Mouse (Mus musculus) cerebellum, postnatal 4 days (tissue): ENCODE results near the gene Hsd3b2.
"Not testable (repeated sequence)": the region's sequence is repeated elsewhere in the genome, so short reads cannot be mapped to it uniquely, and the experiment has no call there.

Experiments used
- DNase-seq, 2 experiments: peaks; one replicate each; pipeline ENCODE4 v3.0.0; 2022; ENCODE audit warnings: low spot score in 2 of 2, mixed read lengths in 1 of 2

Gene Hsd3b2

GRCm38 (mm10) chr3:98724376-98724775 lies at the start of gene Hsd3b2:
Gene Hsd3b2 (minus strand): TSS chr3:98724543.
- no peak for DNase-seq

DNA sequence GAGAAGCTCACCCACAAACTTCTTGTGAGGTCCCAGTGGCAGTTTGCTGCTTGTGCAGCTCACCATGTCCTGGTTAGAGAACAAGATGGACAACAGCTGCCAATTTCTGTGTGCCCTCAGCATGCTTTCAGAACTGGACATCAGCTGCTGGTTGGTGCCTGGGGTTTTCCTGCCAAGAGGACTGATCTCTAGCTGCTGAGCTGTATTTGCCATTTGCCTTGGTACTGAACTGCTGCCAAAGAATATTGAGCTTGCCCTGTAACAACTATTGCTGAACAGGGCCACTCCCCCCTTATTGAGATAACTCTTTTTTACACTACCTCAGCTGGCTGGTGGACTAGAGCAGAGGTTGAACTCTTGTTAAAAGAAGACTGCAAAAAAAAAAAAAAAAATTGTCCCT lies 39.8 kb upstream of the Hsd3b2 start:
- DNase-seq: no peak

GRCm38 (mm10) chr3:98756836-98757235 lies 32.5 kb upstream of the Hsd3b2 start:
- no peak for DNase-seq

DNA sequence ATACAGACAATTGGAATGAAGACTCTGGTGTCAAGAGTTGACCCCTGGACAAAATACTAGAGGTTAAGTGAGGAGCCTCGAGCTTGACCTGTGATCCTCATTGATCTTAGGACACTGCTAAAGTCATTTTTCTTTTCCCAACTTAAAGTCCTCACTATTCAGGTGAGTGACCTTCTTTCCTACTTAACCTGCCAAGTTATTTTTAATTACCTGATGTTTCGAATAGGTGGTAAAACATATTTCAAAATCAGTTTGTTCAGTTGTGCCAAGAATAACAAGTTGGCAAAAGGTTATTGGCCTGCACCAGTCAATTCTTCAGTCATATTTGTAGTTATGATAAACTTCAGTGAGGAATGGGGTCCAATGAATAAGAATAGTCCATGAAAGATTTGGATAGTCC lies 27.8 kb upstream of the Hsd3b2 start:
- DNase-seq: no peak

- DNase-seq: not testable (repeated sequence)
Observed at GRCm38 (mm10) chr3:98741043-98741442, 16.7 kb upstream of the Hsd3b2 start.

- DNase-seq: no peak
Observed at GRCm38 (mm10) chr3:98734340-98734739, 10.0 kb upstream of the Hsd3b2 start.

GRCm38 (mm10) chr3:98733724-98734123 lies 9.4 kb upstream of the Hsd3b2 start:
- no peak for DNase-seq

GRCm38 (mm10) chr3:98726281-98726680 lies 1.9 kb upstream of the Hsd3b2 start:
- DNase-seq: no peak

DNA sequence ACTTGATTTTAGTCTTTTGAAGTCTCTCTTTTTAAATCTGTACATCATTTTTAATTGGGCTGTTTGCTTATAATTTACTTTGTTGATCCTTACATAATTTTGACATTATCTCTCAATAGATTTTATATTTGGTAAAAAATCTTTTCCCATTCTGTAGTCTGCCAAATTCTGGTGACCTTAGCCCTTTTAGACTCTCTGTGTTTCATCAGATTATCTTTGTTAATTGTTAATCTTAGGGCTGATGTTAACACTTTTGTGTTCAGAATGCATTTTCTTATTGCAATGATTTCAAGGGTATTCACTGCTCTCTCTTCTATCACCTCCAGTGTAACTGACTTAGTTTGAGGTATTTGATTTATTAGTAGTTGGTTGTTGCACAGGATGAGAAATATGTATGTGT lies 3.6 kb downstream of the Hsd3b2 start:
- no peak for DNase-seq

- DNase-seq: no peak
Observed at GRCm38 (mm10) chr3:98682401-98682800, 41.9 kb downstream of the Hsd3b2 start.

GRCm38 (mm10) chr3:98680786-98681185 lies 43.6 kb downstream of the Hsd3b2 start:
- DNase-seq: no peak
